Mouse (Mus musculus): ENCODE data around the gene Fam163b. TPM values are rescaled to one million over a fixed set of nuclear protein-coding genes. Genes with fewer than 3 reads are reported as not detected.

Gene Fam163b
- polyA plus RNA-seq, 1 experiment from 2014 or later: 2.8 TPM

DNA sequence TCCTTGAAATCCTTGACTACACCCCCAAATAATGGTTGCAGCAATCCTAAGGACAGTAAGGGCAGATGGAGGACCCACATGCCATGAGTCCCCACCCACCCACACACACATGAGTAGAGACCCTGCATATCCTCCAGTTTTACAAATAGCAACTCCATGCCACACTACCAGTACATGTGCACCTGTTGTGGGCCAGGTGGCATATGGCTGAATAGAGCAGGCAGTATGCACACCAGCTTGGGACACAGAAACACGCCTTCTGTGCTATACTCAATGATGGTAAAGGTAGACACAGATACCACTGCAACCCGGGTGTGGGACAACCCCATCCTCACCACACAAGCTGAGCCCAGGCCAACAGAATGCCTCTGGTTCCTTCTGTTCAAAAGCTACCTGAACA lies 23.8 kb upstream of the Fam163b start:
- Histone ChIP-seq H3K9ac (replicated peaks; ENCODE audit: low read length) (no peak overlapping the region), H3K4me3 (replicated peaks; ENCODE audit: low read depth, low read length) (no peak overlapping the region), H3K36me3 (ENCODE audit: control insufficient read depth, insufficient read depth, low read length) (no peaks in the 10 kb centered on the region), H3K27me3 (ENCODE audit: control insufficient read depth, insufficient read depth, low read length) (no peaks in the 10 kb centered on the region), H3K9me3 (ENCODE audit: control insufficient read depth, low read length) (no peaks in the 10 kb centered on the region), H3K27ac (replicated peaks; ENCODE audit: low read depth, low read length) (no peak overlapping the region), H3K4me2 (ENCODE audit: low read length) (no peak overlapping the region), H3K4me1 (ENCODE audit: control insufficient read depth, insufficient read depth, low read length) (no peaks in the 10 kb centered on the region)
- ATAC-seq (ENCODE audit: low FRiP score, low TSS enrichment) (no peak), DNase-seq (no peak)
- 84% methylated on average over 2 of the region's 2 CpGs for WGBS

DNA sequence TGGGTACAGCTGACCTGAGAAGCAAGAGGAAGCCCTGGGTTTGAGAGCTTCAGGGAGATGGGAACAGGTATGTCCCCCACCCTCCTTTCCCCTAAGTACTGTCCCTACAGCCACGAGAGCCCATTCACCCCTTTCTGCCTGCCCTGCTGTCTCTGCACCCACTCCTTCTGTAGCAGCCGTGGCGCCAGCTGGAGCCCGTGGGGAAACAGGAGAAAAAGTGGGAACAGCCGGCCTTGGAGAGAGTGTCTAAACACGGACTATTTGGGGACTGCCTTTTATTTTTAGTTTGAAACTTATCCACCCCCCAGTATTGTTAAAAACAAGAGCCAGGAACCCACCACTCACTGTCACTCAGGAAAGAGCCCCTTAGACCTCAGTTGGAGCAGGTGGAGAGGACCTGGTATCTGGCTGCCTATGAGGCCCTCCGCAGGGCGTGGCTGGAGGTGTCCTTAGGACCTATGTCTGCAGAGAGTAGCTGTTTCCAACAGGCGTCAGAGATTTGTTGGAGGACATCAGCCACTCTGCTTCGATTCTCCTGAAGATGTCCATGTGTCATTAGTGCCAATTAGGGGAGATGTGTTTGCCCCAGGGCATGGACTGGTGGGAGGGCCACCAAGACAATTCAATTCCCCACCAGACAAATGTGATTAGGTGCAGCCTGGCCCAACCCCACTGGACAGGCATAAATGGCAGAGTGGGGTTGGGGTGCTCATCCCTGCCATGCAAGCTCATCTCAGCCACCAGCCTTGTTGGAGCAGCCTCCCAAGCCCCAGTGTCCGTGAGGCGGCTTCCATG lies 22.7 kb upstream of the Fam163b start, which contains the start of gene Dbh:
Gene Dbh (plus strand): TSS at position 438 of the 795 bp plus-strand sequence.
- no peaks in the 10 kb centered on the region for H3K9me3 ChIP-seq (ENCODE audit: control insufficient read depth, low read length)
- no peak for ATAC-seq (ENCODE audit: low FRiP score, low TSS enrichment)

DNA sequence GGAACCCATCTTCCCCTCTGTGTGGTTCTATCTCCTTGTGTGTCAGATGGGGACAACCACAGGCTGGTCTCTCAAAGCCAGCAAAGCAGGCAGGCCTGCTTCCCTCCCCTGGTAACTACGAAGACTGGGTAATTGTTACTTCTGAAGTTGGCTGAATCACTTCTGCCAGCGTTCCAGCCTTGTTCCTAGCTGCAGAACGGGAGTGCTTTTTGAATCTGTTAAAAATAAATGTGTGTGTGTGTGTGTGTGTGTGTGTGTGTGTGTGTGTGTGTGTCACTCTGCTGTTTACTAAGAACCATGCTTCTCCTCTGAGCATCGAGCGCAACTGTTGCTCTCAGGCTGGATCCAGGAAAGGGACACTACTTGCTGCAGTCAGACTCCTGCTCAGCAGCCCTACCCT lies 21.6 kb upstream of the Fam163b start:
- no peaks in the 10 kb centered on the region for H3K27me3 ChIP-seq (ENCODE audit: control insufficient read depth, insufficient read depth, low read length)
- no peak overlapping the region for H3K4me3 ChIP-seq (replicated peaks; ENCODE audit: low read depth, low read length)
- H3K36me3 ChIP-seq (ENCODE audit: control insufficient read depth, insufficient read depth, low read length): no peaks in the 10 kb centered on the region
- no peaks in the 10 kb centered on the region for H3K4me1 ChIP-seq (ENCODE audit: control insufficient read depth, insufficient read depth, low read length)
- H3K9me3 ChIP-seq (ENCODE audit: control insufficient read depth, low read length): no peaks in the 10 kb centered on the region
- 77% methylated on average over 5 of the region's 5 CpGs for WGBS
- no peak overlapping the region for H3K4me2 ChIP-seq (ENCODE audit: low read length)
- H3K9ac ChIP-seq (replicated peaks; ENCODE audit: low read length): no peak overlapping the region
- no peak for DNase-seq
- H3K27ac ChIP-seq (replicated peaks; ENCODE audit: low read depth, low read length): no peak overlapping the region
- no peak for ATAC-seq (ENCODE audit: low FRiP score, low TSS enrichment)

More for the DNA sequence above, 22.7 kb upstream of the Fam163b start, which contains the start of gene Dbh:
- Histone ChIP-seq H3K4me1 (ENCODE audit: control insufficient read depth, insufficient read depth, low read length) (no peaks in the 10 kb centered on the region), H3K27me3 (ENCODE audit: control insufficient read depth, insufficient read depth, low read length) (no peaks in the 10 kb centered on the region), H3K4me2 (ENCODE audit: low read length) (no peak within 1 kb of the TSS), H3K27ac (replicated peaks; ENCODE audit: low read depth, low read length) (no peak within 1 kb of the TSS), H3K9ac (replicated peaks; ENCODE audit: low read length) (no peak within 1 kb of the TSS), H3K36me3 (ENCODE audit: control insufficient read depth, insufficient read depth, low read length) (no peaks in the 10 kb centered on the region), H3K4me3 (replicated peaks; ENCODE audit: low read depth, low read length) (no peak within 1 kb of the TSS)
- no peak for DNase-seq
- 75% methylated on average over 12 of the region's 12 CpGs for WGBS

DNA sequence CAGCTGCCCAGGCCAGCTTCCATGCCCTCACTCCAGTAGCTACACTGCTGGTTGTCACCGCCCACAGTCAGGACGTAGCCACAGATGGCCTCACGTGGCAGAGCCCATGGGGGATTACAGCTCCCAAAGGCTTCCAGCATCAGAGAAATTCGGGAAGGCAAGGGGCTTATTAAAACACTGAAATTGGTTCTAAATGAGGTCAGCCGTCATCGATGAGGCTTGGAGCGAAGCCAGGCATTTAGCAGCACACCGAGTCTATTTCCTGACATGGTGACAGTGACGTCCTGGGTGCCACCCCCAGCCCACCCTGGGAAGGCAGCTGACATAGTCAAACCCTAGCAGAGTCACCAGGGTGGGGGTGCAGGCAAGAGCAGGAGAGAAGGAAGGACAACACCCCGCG lies 20.4 kb upstream of the Fam163b start:
- Histone ChIP-seq H3K4me2 (ENCODE audit: low read length) (no peak overlapping the region), H3K27ac (replicated peaks; ENCODE audit: low read depth, low read length) (no peak overlapping the region), H3K27me3 (ENCODE audit: control insufficient read depth, insufficient read depth, low read length) (no peaks in the 10 kb centered on the region), H3K9ac (replicated peaks; ENCODE audit: low read length) (no peak overlapping the region), H3K9me3 (ENCODE audit: control insufficient read depth, low read length) (no peaks in the 10 kb centered on the region), H3K4me3 (replicated peaks; ENCODE audit: low read depth, low read length) (no peak overlapping the region), H3K4me1 (ENCODE audit: control insufficient read depth, insufficient read depth, low read length) (no peaks in the 10 kb centered on the region), H3K36me3 (ENCODE audit: control insufficient read depth, insufficient read depth, low read length) (no peaks in the 10 kb centered on the region)
- ATAC-seq (ENCODE audit: low FRiP score, low TSS enrichment): no peak
- DNase-seq: no peak
- WGBS: 51% methylated on average over 11 of the region's 11 CpGs

DNA sequence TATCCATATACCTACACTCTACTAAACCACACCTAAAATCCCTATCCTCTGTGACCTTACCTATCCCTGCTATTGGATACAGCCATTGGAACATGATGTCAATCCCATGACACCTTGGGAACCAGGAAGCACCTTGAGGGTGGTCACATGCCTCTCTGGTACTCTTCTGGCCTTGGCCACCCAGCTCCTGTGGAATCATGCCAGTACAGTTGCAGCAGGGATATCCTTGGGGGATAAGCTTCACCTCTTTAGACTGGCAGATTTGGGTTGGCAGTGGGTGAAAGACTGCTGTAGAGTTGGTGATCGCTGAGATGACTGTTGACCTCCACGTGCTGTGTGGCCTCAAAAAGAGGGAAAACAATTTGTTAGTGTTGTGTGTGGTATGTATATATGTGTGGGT lies 19.2 kb upstream of the Fam163b start:
- Histone ChIP-seq H3K4me3 (replicated peaks; ENCODE audit: low read depth, low read length) (no peak overlapping the region), H3K4me2 (ENCODE audit: low read length) (no peak overlapping the region), H3K9me3 (ENCODE audit: control insufficient read depth, low read length) (no peaks in the 10 kb centered on the region), H3K27me3 (ENCODE audit: control insufficient read depth, insufficient read depth, low read length) (no peaks in the 10 kb centered on the region), H3K36me3 (ENCODE audit: control insufficient read depth, insufficient read depth, low read length) (no peaks in the 10 kb centered on the region), H3K27ac (replicated peaks; ENCODE audit: low read depth, low read length) (no peak overlapping the region), H3K4me1 (ENCODE audit: control insufficient read depth, insufficient read depth, low read length) (peaks cover 1% of the 10 kb centered on the region; the same call in 1 of the 2 replicates), H3K9ac (replicated peaks; ENCODE audit: low read length) (no peak overlapping the region)
- ATAC-seq (ENCODE audit: low FRiP score, low TSS enrichment) (no peak), DNase-seq (no peak)
- WGBS: 95% methylated on average over 2 of the region's 2 CpGs

DNA sequence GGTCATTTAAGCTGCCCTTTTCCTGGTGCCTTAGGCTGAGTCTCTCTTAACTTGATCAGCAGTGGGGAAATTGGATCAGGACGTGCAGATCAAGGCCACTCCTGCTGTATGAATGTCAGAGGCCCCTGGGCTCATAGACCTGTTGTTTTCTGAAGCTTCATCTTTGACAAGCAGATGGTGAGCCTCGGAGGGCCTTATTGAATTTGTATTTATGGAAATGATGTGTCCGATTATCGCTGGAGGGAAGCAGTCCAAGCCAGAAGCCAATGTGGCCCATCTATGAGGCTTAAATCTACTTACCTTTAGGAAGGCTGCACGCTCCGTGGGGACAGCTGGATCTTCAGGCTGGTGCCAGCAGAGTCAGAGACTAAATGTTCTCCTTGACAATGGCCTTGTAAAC lies 14.3 kb upstream of the Fam163b start:
- DNase-seq: peak; percentile 38
- no peaks in the 10 kb centered on the region for H3K36me3 ChIP-seq (ENCODE audit: control insufficient read depth, insufficient read depth, low read length)

DNA sequence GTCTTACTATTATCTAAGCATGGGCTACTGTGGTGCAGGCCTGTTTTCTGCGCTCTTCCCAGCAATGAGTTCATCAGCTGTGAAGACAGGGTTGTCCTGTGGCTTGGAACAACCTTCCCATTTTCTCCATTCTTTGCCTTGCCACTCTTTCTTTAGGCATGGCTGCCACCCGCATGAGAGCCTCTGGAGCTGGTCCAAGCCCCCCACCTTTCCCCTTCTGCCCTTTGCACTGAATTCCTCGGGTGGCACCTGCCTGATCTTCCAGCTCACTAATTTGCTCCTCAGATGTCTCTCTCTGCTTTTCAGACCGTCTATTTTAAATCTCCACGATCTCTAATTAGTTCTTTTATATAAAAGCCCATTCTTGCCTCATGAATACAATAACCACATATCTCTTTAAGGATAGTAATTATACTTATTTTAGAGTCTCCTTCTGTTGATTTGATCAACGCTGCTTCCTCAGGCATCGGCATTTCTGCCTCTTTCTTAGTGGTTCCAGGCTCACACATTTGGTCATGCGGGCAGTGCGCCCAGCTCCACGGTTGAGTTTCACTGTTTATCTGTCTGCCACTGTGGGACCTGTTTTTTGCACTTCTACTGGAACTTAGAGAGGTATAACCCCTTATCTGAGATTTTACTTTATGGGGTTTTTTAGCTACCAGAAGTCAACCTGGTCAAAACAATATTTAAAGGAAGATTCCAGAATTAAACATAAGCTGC lies 12.3 kb upstream of the Fam163b start:
- WGBS: 79% methylated on average over 10 of the region's 10 CpGs
- Histone ChIP-seq H3K27me3 (ENCODE audit: control insufficient read depth, insufficient read depth, low read length) (no peaks in the 10 kb centered on the region), H3K27ac (replicated peaks; ENCODE audit: low read depth, low read length) (no peak overlapping the region), H3K9me3 (ENCODE audit: control insufficient read depth, low read length) (no peaks in the 10 kb centered on the region), H3K9ac (replicated peaks; ENCODE audit: low read length) (no peak overlapping the region), H3K4me3 (replicated peaks; ENCODE audit: low read depth, low read length) (no peak overlapping the region), H3K4me1 (ENCODE audit: control insufficient read depth, insufficient read depth, low read length) (peaks cover 5% of the 10 kb centered on the region; the same call in 1 of the 2 replicates), H3K36me3 (ENCODE audit: control insufficient read depth, insufficient read depth, low read length) (no peaks in the 10 kb centered on the region), H3K4me2 (ENCODE audit: low read length) (no peak overlapping the region)
- ATAC-seq (ENCODE audit: low FRiP score, low TSS enrichment): no peak
- DNase-seq: no peak

More for the DNA sequence above, 14.3 kb upstream of the Fam163b start:
- no peaks in the 10 kb centered on the region for H3K27me3 ChIP-seq (ENCODE audit: control insufficient read depth, insufficient read depth, low read length)
- no peak overlapping the region for H3K9ac ChIP-seq (replicated peaks; ENCODE audit: low read length)
- no peak overlapping the region for H3K4me3 ChIP-seq (replicated peaks; ENCODE audit: low read depth, low read length)
- H3K4me1 ChIP-seq (ENCODE audit: control insufficient read depth, insufficient read depth, low read length): peaks cover 5% of the 10 kb centered on the region; the same call in 1 of the 2 replicates
- WGBS: 38% methylated on average over 6 of the region's 6 CpGs
- H3K9me3 ChIP-seq (ENCODE audit: control insufficient read depth, low read length): no peaks in the 10 kb centered on the region
- H3K27ac ChIP-seq (replicated peaks; ENCODE audit: low read depth, low read length): no peak overlapping the region
- ATAC-seq (ENCODE audit: low FRiP score, low TSS enrichment): no peak
- no peak overlapping the region for H3K4me2 ChIP-seq (ENCODE audit: low read length)

DNA sequence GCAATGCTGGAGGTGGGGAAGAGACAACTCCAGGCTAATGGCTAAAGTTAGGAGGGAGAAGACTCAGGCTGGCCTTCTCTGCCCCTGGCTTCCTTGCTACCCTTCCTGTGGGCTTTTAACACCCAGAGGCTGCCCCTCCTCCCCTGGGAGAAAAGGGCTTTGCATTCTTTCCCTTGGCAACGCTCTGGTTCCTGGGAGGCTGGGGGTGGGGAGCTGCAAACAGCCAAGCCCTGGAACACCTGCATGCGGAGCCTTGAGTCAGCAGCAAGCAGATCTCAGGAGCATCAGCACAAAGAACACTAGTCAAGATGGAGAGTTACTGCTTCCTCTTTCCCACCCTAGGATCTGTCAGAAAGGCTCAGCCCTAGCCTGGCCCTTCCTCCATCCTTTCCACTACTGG lies 7.2 kb upstream of the Fam163b start:
- Histone ChIP-seq H3K36me3 (ENCODE audit: control insufficient read depth, insufficient read depth, low read length) (no peaks in the 10 kb centered on the region), H3K4me2 (ENCODE audit: low read length) (no peak overlapping the region), H3K27me3 (ENCODE audit: control insufficient read depth, insufficient read depth, low read length) (no peaks in the 10 kb centered on the region), H3K9ac (replicated peaks; ENCODE audit: low read length) (no peak overlapping the region), H3K4me1 (ENCODE audit: control insufficient read depth, insufficient read depth, low read length) (peaks cover 4% of the 10 kb centered on the region; the same call in 1 of the 2 replicates), H3K4me3 (replicated peaks; ENCODE audit: low read depth, low read length) (no peak overlapping the region), H3K27ac (replicated peaks; ENCODE audit: low read depth, low read length) (no peak overlapping the region), H3K9me3 (ENCODE audit: control insufficient read depth, low read length) (no peaks in the 10 kb centered on the region)
- WGBS: 3% methylated on average over 2 of the region's 2 CpGs
- DNase-seq (peak; percentile 42), ATAC-seq (ENCODE audit: low FRiP score, low TSS enrichment) (no peak)

All from midbrain, embryonic 14.5 days (tissue).